Mouse (Mus musculus): ENCODE data around the gene Esrrg. TPM values are rescaled to one million over a fixed set of nuclear protein-coding genes. Genes with fewer than 3 reads are reported as not detected.

The Esrrg gene
- polyA plus RNA-seq, 1 experiment from 2014 or later: 1.2 TPM

DNA sequence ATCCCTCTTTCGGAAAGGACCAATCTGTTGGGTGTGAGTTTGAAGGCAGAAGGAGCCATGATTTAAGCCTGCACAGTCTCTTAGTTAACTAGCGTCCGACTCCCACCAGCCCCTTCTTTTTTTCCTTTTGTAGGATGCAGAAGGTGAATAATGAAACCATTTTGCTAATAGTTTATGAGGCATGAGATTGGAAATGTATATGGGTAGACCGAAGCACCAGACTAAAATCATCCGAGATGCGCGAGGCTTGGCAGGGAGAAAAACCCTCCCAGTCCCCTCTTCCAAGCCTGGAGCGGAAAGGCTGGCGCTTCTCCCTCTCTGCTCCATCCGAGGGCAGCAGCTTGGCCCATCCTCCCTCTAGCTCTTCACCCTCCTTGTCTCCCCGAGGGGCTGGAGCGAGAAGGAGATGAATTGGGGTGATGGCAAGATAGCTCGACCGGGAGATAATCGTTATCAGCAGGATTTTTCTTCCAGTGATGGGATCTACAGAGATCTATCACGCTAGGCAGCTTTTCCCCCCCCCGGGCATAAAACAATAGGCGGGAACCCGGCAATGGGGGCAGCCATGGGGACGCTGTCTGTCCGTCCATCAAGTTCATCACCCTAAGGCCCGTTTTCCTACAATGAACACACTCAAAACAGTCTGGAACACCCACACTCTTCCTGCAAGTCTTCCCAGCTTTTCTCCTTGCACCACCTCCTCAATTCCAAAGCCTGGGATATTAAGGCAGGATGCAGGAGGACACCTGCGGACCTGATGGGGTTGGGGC, 2.1 kb upstream of the Esrrg start:
- no peaks in the 10 kb centered on the region for H3K9me3 ChIP-seq (ENCODE audit: control insufficient read depth, low read length)
- no peaks in the 10 kb centered on the region for H3K36me3 ChIP-seq (ENCODE audit: control insufficient read depth, insufficient read depth, low read length)
- H3K4me3 ChIP-seq (ENCODE audit: low read depth, low read length): no peak overlapping the region
- ATAC-seq (ENCODE audit: insufficient number of reproducible peaks, low FRiP score, low TSS enrichment, low read depth) (no peak), DNase-seq (ENCODE audit: low spot score) (peak; percentile 39)
- H3K27ac ChIP-seq (replicated peaks; ENCODE audit: low read depth, low read length): no peak overlapping the region
- peaks cover 30% of the 10 kb centered on the region for H3K4me1 ChIP-seq (ENCODE audit: control insufficient read depth, insufficient read depth, low read length)
- no peak overlapping the region for H3K4me2 ChIP-seq (ENCODE audit: low read depth, severe bottlenecking)
- no peak overlapping the region for H3K9ac ChIP-seq (ENCODE audit: low read length)
- peaks cover 56% of the 10 kb centered on the region for H3K27me3 ChIP-seq (ENCODE audit: control insufficient read depth, insufficient read depth, low read length)
- 1% methylated on average over 23 of the region's 23 CpGs for WGBS

DNA sequence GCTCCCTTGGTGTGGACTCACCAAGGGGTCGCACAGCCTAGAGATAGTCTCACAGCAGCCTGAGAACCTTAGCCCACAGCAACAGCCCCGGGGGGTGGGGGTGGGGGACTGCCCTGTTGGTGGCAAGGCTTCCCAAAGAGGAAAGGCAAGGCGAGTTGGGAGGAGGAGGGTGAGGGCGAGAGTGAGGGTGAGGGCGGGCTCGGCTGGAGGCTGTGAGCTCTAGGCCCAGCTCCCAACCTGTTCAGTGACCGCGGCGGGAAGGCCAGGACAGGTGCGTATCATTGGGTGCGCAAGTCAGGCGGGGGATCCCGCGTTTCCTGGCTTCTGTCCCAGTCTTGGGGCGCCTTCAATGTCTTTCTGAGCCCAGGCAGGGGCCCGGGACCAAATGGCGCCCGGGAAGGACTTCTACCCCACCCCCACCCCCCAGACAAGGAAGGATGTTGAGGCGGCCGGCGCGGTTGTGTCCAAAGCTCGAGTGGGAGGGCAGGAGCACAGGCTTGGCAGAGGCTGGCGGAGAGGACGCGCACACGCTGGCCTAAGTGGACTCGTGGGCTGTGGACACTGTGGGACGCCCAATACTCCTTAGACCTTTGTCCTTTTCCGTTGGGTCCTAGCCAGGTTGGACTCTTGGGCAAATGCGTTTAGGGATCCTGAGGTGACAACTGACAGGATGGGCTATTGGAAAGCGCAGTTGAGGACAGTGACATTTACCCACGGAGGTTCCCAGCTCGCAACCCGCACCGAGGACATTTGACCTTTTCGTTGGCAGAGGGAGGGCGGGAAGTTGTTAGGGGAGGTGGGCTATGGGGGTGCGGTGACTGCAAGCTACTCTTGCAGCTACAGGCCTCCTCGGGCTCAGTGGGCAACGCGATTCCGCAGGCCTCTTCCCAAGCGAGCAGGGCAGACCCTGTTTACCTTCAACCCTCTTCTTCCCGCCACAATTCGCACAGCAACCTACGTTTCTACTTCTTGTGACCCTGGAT, 1.2 kb upstream of the Esrrg start:
- Histone ChIP-seq H3K4me2 (ENCODE audit: low read depth, severe bottlenecking) (no peak overlapping the region; the same call in 1 of the 2 replicates), H3K4me1 (ENCODE audit: control insufficient read depth, insufficient read depth, low read length) (peaks cover 30% of the 10 kb centered on the region), H3K36me3 (ENCODE audit: control insufficient read depth, insufficient read depth, low read length) (no peaks in the 10 kb centered on the region), H3K9ac (ENCODE audit: low read length) (no peak overlapping the region), H3K27ac (replicated peaks; ENCODE audit: low read depth, low read length) (no peak overlapping the region), H3K4me3 (ENCODE audit: low read depth, low read length) (no peak overlapping the region), H3K9me3 (ENCODE audit: control insufficient read depth, low read length) (no peaks in the 10 kb centered on the region), H3K27me3 (ENCODE audit: control insufficient read depth, insufficient read depth, low read length) (peaks cover 56% of the 10 kb centered on the region)
- DNase-seq (ENCODE audit: low spot score) (peak; percentile 48), ATAC-seq (ENCODE audit: insufficient number of reproducible peaks, low FRiP score, low TSS enrichment, low read depth) (no peak)
- 2% methylated on average over 47 of the region's 47 CpGs for WGBS

DNA sequence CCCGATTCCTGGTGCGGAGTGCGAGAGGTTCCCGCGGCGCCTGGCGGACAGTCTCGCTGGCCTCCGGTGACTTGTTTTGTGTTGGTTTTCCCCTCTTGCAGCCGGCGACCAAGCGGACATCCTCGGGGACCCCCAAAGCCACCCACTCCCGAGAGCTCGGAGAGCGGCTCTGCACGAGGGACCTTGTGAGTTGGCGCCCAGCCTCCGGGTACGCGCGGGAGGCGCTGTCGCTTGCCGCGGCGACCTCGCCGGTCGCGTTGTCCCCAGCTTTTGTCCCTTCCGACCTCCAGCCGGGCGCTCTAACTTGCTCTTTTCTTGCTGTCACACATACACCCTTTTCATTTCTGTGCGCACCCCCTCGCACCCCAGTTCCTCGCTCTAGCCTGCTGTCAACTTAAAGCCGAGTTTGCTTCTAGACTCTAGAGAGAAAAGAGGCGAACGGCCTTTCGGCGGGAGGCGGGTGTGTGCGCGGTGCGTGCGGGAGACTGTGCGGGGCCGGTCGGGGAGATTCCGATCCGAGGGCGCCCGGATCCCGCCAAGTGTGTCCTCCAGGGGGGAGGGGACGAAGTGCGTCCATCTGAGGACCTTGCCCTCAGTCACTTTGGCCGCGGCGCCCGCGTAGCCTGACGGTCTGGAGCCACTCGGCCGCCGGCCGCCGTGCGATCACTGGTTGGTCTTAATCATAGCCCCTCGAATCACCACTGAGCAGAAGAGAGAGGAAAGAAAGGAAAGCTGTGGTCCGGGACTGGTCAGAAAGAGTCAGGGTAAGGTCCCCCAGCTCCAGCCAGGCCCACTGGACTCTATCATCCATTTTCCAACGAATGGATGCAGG, 646 bp downstream of the Esrrg start:
- peak overlapping the region; percentile 85 for H3K4me2 ChIP-seq (ENCODE audit: low read depth, severe bottlenecking)
- peaks cover 56% of the 10 kb centered on the region for H3K27me3 ChIP-seq (ENCODE audit: control insufficient read depth, insufficient read depth, low read length)
- peak; percentile 33; the same call in 1 of the 2 replicates for ATAC-seq (ENCODE audit: insufficient number of reproducible peaks, low FRiP score, low TSS enrichment, low read depth)
- peaks cover 27% of the 10 kb centered on the region for H3K4me1 ChIP-seq (ENCODE audit: control insufficient read depth, insufficient read depth, low read length)
- WGBS: under 1% methylated on average over 72 of the region's 72 CpGs
- no peaks in the 10 kb centered on the region for H3K36me3 ChIP-seq (ENCODE audit: control insufficient read depth, insufficient read depth, low read length)
- peak; percentile 73 for DNase-seq (ENCODE audit: low spot score)
- H3K9me3 ChIP-seq (ENCODE audit: control insufficient read depth, low read length): no peaks in the 10 kb centered on the region
- H3K9ac ChIP-seq (ENCODE audit: low read length): peak overlapping the region; percentile 49; the same call in 1 of the 2 replicates
- H3K4me3 ChIP-seq (ENCODE audit: low read depth, low read length): peak overlapping the region; percentile 38
- H3K27ac ChIP-seq (replicated peaks; ENCODE audit: low read depth, low read length): no peak overlapping the region

DNA sequence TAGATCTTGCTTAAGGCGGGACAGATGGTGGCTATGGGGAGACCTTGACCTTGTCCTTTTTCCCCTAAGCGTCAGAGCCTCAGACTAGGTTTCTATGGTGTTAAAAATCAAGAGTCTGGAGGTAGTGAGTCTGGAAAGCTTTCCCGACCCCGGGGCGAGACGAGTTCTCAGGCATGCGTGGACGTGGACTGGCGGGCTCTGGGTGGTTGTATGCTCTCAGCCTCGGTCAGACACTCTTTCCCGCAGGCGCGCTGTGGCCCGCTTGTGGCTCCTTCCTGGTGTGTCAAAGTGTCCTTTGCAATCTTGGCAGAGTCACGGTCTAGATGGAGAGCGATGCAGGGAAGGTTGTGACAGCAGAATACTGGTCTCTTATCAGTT, 1.3 kb downstream of the Esrrg start:
- Histone ChIP-seq H3K27ac (replicated peaks; ENCODE audit: low read depth, low read length) (no peak overlapping the region), H3K4me3 (ENCODE audit: low read depth, low read length) (peak overlapping the region; percentile 38; the same call in 1 of the 2 replicates), H3K36me3 (ENCODE audit: control insufficient read depth, insufficient read depth, low read length) (no peaks in the 10 kb centered on the region), H3K9me3 (ENCODE audit: control insufficient read depth, low read length) (no peaks in the 10 kb centered on the region), H3K4me1 (ENCODE audit: control insufficient read depth, insufficient read depth, low read length) (peaks cover 23% of the 10 kb centered on the region), H3K4me2 (ENCODE audit: low read depth, severe bottlenecking) (peak overlapping the region; percentile 85), H3K27me3 (ENCODE audit: control insufficient read depth, insufficient read depth, low read length) (peaks cover 54% of the 10 kb centered on the region), H3K9ac (ENCODE audit: low read length) (no peak overlapping the region)
- WGBS: 3% methylated on average over 16 of the region's 16 CpGs
- DNase-seq (ENCODE audit: low spot score) (peak; percentile 52), ATAC-seq (ENCODE audit: insufficient number of reproducible peaks, low FRiP score, low TSS enrichment, low read depth) (no peak)

DNA sequence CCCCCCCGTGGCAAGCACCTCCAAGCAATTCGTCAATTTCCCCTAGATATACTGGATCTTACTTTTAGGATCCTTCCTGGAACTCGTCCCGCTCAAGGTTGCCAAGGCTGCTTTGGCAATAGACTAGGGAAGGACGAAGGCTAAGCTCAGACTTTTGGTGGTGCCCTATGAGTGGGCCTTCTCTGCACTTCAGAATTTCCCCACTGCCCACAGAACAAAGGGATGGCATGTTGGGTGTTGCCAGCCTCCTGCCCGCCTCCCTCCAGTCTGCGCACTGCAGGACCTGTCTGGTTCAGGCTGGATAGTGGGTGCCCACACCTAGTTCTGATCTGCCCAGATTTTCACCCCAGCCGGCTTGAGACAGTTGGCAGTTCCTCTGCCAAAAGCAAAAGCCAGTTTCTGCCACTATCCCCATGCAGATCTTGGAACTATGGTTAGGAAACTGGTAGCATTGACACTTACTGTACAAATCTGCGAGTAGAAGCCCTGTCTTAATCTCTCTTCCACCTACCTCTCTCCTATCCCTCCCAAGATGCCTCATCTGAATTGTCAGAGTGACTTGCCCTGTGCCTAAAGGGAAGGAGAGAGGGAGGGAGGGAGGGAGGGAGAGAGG, 1.9 kb downstream of the Esrrg start:
- Histone ChIP-seq H3K36me3 (ENCODE audit: control insufficient read depth, insufficient read depth, low read length) (no peaks in the 10 kb centered on the region), H3K9ac (ENCODE audit: low read length) (no peak overlapping the region), H3K4me2 (ENCODE audit: low read depth, severe bottlenecking) (no peak overlapping the region), H3K4me3 (ENCODE audit: low read depth, low read length) (no peak overlapping the region), H3K9me3 (ENCODE audit: control insufficient read depth, low read length) (no peaks in the 10 kb centered on the region), H3K27ac (replicated peaks; ENCODE audit: low read depth, low read length) (no peak overlapping the region), H3K27me3 (ENCODE audit: control insufficient read depth, insufficient read depth, low read length) (peaks cover 52% of the 10 kb centered on the region), H3K4me1 (ENCODE audit: control insufficient read depth, insufficient read depth, low read length) (peaks cover 20% of the 10 kb centered on the region)
- DNase-seq (ENCODE audit: low spot score) (peak; percentile 24), ATAC-seq (ENCODE audit: insufficient number of reproducible peaks, low FRiP score, low TSS enrichment, low read depth) (no peak)
- 30% methylated on average over 8 of the region's 9 CpGs for WGBS

DNA sequence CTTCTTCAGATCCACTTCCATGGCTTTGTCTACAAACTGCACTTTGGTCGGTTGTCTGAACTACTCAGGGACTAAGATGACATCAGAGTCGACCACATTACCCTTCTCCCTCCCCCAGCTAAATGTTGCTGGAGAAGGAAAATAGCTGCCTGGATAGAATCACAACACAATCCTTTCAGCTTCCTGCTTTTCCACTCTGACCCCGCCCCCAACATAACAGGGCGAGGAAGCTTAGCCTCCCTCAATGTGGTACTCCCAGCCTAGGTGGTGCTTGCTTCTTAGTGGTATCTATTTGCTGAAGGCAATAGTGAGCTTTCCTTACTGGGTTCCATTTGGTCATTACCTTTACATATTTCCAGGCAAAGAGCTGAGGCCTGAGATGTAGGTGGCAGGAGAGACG, 3.3 kb downstream of the Esrrg start:
- WGBS: 40% methylated on average over 5 of the region's 5 CpGs
- peaks cover 14% of the 10 kb centered on the region; the same call in 1 of the 2 replicates for H3K4me1 ChIP-seq (ENCODE audit: control insufficient read depth, insufficient read depth, low read length)
- H3K27ac ChIP-seq (replicated peaks; ENCODE audit: low read depth, low read length): no peak overlapping the region
- H3K4me3 ChIP-seq (ENCODE audit: low read depth, low read length): no peak overlapping the region
- no peaks in the 10 kb centered on the region for H3K36me3 ChIP-seq (ENCODE audit: control insufficient read depth, insufficient read depth, low read length)
- H3K27me3 ChIP-seq (ENCODE audit: control insufficient read depth, insufficient read depth, low read length): peaks cover 38% of the 10 kb centered on the region
- no peaks in the 10 kb centered on the region for H3K9me3 ChIP-seq (ENCODE audit: control insufficient read depth, low read length)
- H3K4me2 ChIP-seq (ENCODE audit: low read depth, severe bottlenecking): no peak overlapping the region
- no peak for ATAC-seq (ENCODE audit: insufficient number of reproducible peaks, low FRiP score, low TSS enrichment, low read depth)
- DNase-seq (ENCODE audit: low spot score): no peak
- H3K9ac ChIP-seq (ENCODE audit: low read length): no peak overlapping the region

DNA sequence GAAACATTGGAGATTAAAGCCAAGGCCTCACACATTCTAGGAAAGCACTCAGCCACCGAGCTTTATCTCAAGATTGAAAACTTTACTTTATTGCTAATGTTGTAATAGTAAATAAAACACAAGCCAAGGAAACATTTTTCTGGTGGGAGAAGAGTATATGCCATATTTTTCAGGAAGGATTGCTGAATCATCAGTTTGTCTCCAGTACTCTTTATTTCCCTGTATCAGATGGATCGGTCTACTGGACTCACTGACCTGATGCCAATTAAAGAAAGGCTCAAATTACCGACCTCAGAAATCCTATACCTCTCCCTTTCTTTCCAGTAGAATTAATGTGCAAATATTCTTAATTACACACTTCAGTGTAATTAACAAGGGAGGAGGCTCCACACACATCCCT, 4.7 kb downstream of the Esrrg start:
- 61% methylated on average over 3 of the region's 3 CpGs for WGBS
- Histone ChIP-seq H3K4me2 (ENCODE audit: low read depth, severe bottlenecking) (no peak overlapping the region), H3K27ac (replicated peaks; ENCODE audit: low read depth, low read length) (no peak overlapping the region), H3K36me3 (ENCODE audit: control insufficient read depth, insufficient read depth, low read length) (no peaks in the 10 kb centered on the region), H3K4me3 (ENCODE audit: low read depth, low read length) (no peak overlapping the region), H3K9me3 (ENCODE audit: control insufficient read depth, low read length) (no peaks in the 10 kb centered on the region), H3K9ac (ENCODE audit: low read length) (no peak overlapping the region), H3K27me3 (ENCODE audit: control insufficient read depth, insufficient read depth, low read length) (peaks cover 24% of the 10 kb centered on the region), H3K4me1 (ENCODE audit: control insufficient read depth, insufficient read depth, low read length) (0 out of 2 replicates have a peak, but pooled peaks cover 3% of the 10 kb centered on the region)
- ATAC-seq (ENCODE audit: insufficient number of reproducible peaks, low FRiP score, low TSS enrichment, low read depth): no peak
- no peak for DNase-seq (ENCODE audit: low spot score)
